Mouse (Mus musculus): ENCODE measurements at regions not wholly inside any gene's neighbourhood (a gene's known extent, or its start where the extent isn't known, plus 50 kb on each side); places are given as distances from the start of the nearest gene placed in this dataset.

GRCm38 (mm10) chr5:83890619-83891185, 526.5 kb downstream of the Epha5 start:
- DNase-seq (ENCODE audit: low read depth, low spot score): no peak

GRCm38 (mm10) chr5:83872052-83872451, 517.1 kb upstream of the Tecrl start:
- DNase-seq (ENCODE audit: low read depth, low spot score): no peak

DNA sequence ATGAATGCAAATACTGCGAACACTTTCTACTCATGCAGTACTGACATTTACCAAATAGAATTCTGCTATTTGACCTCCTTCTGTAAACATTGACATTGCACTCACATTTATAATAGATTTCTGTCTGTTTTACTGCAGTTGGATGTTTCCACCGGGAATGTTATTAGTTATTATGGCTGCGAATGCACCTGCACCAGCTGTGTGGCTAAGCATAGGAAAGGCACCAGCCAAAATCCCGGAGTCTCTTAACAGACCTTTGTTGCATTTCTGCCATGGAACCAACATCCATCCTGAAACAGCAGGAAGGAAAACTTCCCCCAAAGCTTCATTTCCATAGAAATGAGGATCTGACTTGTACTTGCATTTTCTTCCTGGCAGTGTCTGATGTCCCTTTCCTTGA, 513.4 kb upstream of the Tecrl start:
- DNase-seq (ENCODE audit: low read depth, low spot score): no peak

DNA sequence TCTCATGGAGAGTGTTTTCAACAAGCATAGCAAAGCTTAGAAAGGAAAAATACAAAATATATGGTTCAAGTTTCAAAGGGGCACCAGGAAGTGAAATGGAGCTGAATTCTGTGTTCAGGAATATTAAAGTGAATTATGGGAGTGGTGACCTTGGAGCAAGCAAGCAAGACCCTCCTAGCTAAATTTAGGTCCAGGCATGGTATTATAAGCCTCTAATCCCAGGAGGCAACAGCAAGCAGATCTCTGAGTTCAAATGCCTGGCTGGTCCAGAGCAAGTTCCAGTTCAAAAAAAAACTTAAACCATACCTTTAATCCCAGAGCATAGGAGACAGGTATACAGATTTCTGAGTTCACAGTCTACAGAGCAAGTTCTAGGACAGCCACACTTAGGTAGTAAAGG, 506.7 kb upstream of the Tecrl start:
- no peak for DNase-seq (ENCODE audit: low read depth, low spot score)

- no peak for DNase-seq (ENCODE audit: low read depth, low spot score)
Measured at GRCm38 (mm10) chr5:83852022-83852421, 497.0 kb upstream of the Tecrl start.

DNA sequence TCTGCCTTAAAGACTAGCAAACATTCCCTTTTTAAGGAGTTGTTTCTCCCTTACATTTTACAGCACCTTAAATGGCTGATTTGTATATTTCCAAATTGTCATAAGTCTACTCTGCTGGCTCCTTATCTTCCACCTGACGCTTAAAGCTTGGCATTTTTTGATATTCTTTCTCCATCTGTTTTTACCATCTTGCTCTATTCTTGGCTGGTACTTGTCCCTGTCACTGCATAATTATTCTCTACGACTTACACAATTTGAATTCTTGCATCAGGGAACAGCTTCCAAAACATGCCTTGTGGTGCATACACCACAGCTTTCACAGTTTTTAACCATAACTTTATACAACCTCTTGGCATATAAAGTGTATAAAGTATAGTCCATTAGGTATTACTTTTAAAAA, 471.6 kb upstream of the Tecrl start:
- no peak for DNase-seq (ENCODE audit: low read depth, low spot score)

- DNase-seq (ENCODE audit: low read depth, low spot score): peak; percentile 1
Measured at GRCm38 (mm10) chr5:83824838-83825466, 470.0 kb upstream of the Tecrl start.

DNA sequence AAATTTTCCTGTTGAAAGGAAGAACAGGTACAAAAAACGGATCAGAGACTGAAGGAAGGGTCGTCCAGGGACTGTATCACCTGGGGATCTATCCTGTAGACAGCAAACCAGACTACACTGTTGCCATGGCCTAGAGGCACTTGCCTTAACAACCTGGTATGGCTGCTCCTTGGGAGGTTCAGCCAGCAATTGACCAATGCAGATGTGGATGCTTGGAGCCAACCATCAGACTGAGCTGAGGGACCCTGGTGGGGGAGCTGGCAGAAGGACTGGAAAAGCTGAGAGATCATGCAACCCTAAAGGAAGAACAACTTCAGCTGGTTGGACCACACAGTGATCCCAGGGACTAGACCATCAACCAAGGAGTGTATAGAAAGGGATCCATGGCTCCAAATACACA, 456.3 kb upstream of the Tecrl start:
- DNase-seq (ENCODE audit: low read depth, low spot score): no peak

GRCm38 (mm10) chr5:83800028-83800427, 445.0 kb upstream of the Tecrl start:
- DNase-seq (ENCODE audit: low read depth, low spot score): no peak

DNA sequence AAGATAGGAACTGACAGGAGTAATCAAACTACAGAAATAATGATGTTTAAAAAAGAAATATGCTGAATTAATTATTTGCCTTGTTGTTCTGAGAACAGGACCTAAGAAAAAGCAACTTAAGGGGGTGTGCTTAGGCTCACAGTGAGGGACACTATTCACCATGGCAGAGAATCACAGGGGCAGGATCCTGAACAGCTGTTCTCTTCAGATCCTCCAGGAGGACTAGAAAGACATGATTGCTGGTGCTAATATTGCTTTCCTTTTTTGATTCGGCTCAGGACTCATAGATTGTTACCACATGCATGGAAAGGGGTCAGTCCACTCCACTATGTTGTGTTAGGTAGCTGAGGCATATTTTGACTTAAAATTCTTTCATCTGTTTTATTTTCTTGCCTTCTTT, 425.4 kb upstream of the Tecrl start:
- DNase-seq (ENCODE audit: low read depth, low spot score): no peak

DNA sequence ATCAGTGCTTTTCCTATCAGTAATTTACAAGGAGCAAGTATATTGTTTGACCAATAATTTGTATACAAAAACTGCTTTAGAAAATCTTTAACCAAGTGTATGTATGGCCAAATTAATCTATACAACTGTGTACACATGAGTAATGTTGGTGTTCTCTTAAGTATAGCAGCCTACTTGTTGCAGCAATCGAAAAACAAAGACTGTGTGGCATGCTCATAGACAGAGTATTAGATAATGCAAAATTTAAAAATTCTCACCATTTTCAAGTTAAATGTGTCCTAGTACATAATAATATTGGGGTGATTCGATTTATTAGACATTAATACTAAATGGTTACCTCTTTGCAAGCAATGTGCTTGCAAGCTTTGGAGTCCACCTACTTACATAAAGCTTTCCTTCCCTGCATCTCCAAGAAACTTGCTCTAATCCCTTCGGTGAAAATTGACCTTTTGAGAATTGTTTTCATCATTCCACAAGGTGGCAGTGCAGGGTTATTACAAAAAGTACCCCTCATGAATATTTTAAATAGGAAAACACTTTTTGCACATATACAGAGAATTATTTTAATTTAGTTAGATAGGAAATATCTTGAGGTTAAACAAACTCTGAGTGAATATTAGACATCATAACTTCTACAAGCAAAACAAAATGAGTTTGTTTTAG, 423.4 kb upstream of the Tecrl start:
- peak; percentile 29 for DNase-seq (ENCODE audit: low read depth, low spot score)

GRCm38 (mm10) chr5:83741913-83742312, 386.9 kb upstream of the Tecrl start:
- DNase-seq (ENCODE audit: low read depth, low spot score): no peak

DNA sequence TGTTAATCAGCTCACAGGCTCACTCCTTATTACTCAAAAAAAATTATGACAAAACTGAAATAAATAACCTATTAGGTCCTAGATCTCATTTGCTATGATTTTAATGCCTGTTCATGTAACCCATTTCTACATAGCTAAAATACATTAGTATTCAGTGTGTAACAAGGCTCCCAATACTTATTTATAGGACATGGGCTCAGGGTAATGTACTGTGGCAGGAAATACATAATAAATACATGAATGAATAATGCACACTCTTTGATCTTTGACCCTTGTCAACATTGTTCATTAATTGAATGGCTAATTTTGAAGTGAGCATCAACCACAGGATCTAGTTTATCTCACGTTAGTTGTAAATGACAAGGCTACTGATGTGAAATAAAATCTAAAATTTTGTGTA, 340.4 kb upstream of the Tecrl start:
- DNase-seq (ENCODE audit: low read depth, low spot score): no peak

DNA sequence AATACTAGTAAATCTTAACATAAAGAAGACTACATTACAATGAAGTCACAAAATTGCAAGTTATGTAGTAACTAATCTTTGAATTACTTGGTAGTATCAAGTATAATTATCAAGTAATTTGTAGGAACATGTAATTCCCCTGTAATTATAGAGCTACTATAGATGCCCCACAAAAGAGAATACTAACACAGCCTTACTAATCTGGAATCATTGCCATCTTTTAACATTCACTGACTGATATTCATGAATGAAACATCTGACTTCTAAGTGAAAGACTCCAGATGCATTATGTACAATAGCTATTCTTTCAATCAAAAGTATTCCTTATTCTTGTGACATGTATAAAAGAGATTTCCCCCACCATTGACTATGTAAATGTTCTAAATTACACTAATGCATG, 337.3 kb upstream of the Tecrl start:
- no peak for DNase-seq (ENCODE audit: low read depth, low spot score)

DNA sequence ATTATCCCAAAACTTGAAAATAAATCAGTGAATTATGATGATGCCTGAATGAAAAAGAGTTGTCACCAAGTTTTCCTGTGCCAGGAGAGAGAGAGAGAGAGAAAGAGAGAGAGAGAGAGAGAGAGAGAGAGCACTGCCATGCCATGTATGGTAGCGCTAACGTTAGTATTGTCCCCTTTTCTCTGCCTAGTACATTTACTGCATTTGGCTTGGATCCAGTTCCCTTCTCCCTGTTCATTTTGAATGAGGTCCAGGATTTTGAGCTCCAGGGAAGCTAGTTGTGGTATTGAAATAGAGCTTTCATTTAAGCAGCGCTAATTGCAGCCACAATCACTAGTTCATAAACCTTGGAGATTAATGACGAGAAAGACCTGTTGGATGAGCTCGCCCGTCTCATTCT, 323.4 kb upstream of the Tecrl start:
- peak; percentile 0 for DNase-seq (ENCODE audit: low read depth, low spot score)

DNA sequence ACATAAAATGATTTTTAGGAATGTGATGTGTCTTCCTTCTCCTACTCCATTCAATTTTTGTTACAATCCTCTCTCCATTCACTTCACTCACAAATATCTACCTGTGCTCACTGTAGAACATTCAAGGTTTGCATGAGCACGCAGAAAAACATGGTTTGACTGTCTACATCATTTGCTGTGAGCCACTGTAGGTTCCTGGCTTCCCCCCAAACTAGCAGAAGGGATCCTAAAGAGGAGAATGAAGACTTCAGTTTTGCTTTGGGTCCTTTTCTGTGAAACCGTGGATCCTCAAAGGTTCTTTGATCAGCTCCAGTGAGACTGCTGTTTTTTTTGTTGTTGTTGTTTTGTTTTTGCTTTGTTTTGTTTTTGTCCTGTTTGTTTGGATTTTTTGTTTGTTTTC, 304.1 kb upstream of the Tecrl start:
- DNase-seq (ENCODE audit: low read depth, low spot score): no peak

DNA sequence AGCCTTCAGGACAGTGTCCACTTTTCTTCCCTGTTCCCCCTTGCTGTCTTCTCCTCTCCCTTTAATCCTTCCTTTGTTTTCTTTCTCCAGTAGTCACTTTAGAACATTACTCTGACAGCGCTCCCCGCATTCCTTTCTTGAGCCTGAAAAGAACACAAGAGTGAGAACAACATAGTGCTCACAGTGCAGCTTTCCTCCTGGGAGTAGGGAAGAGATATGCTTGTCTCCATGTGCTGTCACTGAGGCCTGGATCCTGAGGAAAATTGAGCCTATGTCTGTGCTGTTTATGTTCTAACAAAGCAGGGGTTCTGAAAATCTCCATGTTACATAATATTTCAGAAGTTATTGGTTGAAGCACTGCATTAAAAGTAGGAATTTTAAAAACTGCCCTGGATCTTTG, 296.3 kb upstream of the Tecrl start:
- no peak for DNase-seq (ENCODE audit: low read depth, low spot score)

DNA sequence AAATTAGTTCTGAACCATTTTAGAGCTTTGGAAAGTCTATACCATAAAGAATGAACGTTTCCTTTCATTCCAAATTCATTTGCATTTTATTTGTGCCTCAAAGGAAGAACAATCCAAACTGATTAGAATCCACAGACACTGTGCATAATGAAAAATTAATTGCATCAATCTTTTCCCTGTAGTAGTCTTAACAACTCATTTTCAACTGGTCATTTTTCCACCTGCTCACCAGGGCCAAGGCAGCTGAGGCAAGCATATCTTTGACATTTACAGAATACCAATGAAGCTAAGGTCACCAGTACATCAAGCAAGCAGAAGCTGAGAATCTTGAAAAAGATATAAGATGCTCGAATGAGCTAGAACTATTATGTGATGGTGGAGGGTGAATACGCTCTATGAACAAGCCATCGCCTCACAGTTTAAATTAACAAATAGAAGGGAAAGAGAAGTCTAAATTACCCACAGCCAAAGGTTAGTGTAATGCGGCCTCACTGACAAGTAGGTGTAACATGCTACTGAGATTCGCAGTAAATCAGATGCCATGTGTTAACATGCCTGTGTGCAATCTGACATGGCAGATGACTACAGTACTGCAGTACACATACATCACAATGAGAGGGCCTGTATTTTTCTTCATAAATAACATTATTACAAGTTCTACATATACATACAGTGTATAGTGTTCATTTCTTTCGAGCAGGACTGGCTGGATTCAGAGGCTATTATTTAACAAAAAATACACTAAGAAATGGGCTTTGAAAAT, 267.8 kb upstream of the Tecrl start:
- DNase-seq (ENCODE audit: low read depth, low spot score): no peak

DNA sequence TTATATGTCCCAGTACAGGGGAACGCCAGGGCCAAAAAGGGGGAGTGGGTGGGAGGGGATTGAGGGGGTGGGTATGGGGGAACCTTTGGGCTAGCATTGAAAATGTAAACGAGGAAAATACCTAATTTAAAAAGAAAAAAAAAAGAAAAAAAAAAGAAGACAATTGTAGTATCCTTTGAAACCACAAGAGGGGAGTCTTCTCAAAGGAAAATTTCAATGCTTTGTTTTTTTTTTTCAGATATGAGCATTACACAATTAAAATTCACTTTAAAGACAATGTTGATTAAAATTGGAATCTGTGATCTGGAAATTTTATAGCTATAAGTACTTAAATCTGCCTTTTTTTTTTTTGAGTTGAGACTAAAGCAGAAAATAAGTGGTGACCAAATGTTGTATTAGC, 255.8 kb upstream of the Tecrl start:
- no peak for DNase-seq (ENCODE audit: low read depth, low spot score)

- no peak for DNase-seq (ENCODE audit: low read depth, low spot score)
Measured at GRCm38 (mm10) chr5:83593289-83593610, 238.3 kb upstream of the Tecrl start.

GRCm38 (mm10) chr5:83592587-83593288, 237.7 kb upstream of the Tecrl start:
- DNase-seq (ENCODE audit: low read depth, low spot score): no peak

All from retina, postnatal 7 days (tissue).